Mouse (Mus musculus): ENCODE measurements around the gene Pfn4.
"Not testable (repeated sequence)": the region's sequence is repeated elsewhere in the genome, so short reads cannot be mapped to it uniquely, and the experiment has no call there.

The Pfn4 gene

DNA sequence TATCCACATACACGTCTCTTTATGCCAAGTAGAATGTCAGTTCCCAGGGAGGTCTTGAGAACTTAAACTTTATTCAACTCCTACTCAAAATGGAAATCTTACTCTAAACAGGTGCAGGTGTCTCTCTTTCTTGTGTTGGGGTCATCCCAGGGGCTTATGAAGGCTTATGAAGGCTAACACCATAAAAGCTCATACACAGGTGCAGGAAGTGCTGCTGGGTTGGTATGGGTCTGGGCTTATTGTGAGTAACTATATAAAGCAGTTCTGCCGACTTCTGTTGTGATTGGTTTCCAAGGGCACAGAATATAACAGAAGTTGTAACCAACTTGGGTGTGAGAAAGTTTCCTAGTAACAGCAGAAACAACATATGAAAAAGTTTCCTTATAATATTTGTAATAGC is 15.6 kb downstream of the Pfn4 start:
- no peak for DNase-seq (ENCODE audit: low spot score in 2 of 2)

DNA sequence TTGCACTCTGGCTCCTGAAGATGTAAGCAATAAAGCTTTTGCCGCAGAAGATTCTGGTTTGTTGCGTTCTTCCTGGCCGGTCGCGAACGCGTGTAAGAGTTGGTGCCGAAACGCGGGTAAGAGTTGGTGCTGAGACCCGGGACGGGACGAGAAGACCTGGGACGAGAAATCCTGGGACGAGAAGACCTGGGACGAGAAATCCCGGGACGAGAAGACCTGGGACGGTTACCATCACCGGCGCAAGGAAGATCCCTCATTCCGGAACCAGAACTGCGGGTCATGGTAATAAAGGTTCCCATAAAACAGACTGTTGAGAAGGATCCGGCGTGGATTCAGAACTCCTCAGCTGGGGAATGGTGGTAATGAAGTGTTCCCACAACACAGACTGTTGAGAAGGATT is 19.3 kb downstream of the Pfn4 start:
- not testable (repeated sequence) for DNase-seq (ENCODE audit: low spot score in 2 of 2)

DNA sequence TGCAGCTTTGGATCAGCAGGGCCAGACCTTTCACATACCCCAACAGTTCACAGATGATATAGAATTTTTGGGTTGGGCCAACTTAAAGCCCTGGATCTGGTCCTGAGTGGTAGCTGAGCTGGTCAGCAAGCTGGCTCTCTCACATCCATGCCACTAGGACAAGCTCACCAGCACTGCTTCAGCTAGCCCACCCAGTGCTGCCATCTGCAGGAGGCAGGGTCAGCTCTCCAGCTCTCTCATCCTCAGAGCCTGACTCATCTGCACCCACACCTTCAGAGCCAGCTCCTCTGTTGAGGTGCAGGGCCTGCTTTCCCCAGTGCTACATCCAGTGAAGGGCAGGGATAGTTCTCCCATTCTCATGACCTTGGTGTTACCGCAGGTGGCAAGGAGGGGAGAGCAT is 24.9 kb downstream of the Pfn4 start:
- DNase-seq (ENCODE audit: low spot score in 2 of 2), result peak in 1 of 2 experiments; percentile 22

DNA sequence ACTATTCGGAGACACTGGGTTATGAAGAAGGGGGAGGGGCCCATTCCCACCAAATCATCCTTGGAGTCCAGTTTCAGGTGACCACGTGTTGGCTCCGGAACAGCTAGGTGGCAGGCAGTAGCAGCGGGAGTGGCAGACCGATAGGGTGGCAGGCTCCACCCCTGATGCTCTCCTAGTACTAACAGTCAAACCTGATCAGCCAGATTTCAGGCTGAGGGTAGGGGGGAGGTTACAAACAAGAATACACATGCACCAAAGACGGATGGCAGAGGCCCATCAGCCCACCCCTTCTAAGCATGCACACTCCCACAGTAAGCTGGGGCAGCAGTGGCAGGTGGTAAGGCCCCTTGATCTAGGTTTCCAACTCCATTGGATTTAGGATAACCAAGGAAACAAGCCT is 28.6 kb downstream of the Pfn4 start:
- not testable (repeated sequence) for DNase-seq (ENCODE audit: low spot score in 2 of 2)

DNA sequence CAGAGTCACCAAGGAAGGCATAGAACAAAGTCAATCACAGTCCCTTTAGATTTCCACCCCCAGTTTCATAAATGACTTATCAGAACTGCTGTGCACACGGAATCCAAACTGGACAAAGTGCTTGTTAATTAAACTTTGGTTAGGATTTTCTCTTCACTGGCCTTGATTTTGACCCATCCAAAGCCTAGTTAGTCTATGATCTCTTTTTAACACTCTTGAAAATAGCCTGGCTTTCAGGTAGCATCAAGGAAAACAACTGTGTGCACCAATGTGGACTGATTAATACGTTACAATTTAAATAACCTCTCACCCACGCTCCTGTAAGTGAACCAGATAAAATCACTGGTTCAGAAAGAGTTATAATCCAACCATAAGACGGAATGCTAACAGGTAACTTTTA is 42.2 kb downstream of the Pfn4 start:
- DNase-seq (ENCODE audit: low spot score in 2 of 2), result no peak

DNA sequence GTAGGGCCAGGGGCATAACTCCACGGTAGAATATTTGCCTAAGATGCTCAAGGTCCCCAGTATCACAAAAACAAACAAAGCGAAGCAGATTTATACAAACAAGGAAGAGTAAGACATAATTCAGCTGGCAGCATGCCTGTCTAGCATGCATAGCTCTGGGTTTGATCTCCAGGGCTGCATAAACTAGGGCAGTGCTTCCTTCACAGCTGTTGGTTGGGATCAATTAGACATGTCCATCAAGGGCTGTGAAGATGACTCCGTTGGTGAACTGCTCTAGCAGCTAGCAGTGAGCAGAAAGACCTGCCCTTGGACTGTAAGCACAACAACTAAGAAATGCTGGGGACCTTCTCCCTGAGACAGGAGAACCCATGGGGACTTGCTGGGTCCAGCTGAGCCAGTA is 42.9 kb downstream of the Pfn4 start:
- DNase-seq (ENCODE audit: low spot score in 2 of 2), result no peak

DNA sequence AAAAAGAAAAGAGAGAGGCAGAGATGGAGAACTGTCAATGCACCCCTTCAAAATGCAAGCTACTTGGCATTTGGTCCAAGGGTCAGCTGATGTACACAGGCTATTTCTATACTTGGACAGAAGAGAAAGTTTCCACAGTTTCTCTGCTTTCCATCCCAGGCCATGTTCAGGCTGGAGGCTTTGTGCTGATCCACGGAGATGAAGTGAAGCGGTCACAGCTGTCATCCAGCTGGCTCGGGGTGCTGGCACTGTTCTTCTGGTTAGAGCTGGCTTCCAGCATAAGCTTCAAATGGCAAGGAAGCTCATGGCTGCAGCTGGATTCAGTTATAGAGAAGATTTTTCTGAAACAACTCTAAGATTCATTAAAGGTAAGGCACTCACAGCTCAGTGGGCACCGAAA is 44.8 kb downstream of the Pfn4 start:
- DNase-seq (ENCODE audit: low spot score in 2 of 2), result no peak

DNA sequence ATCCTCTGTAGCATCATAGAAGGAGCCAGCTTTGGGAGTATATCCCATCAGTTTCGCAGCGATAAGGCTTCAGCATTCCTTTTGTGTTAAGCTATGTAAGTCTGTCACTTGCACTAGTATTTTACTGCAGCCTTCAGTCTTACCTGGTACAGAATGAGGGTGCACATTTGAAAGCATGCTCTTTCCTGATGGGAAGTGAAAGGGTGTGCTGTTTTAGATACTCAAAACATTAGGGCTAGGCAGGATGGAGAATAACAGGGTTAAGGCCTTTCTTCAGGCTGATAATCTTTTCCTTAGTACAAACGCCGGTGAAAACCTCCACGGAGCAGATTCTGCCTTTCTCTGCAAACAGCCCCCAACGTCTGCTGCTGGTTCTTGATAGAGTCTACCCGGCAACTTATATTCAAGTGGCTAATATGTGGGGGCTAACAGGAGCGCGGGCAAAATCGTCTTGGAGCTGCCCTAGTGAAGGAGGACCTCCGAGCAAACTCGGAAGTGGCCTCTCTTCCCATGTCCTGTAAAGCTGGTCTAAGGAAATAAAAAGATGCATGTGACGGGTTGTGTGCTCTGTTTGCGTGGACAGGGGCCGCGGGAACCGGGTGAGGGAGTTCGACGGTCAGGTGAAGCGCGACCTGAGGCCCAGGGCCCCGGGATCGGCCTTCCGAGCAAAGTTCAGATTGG is 48.0 kb downstream of the Pfn4 start:
- DNase-seq (ENCODE audit: low spot score in 2 of 2), result no peak

DNA sequence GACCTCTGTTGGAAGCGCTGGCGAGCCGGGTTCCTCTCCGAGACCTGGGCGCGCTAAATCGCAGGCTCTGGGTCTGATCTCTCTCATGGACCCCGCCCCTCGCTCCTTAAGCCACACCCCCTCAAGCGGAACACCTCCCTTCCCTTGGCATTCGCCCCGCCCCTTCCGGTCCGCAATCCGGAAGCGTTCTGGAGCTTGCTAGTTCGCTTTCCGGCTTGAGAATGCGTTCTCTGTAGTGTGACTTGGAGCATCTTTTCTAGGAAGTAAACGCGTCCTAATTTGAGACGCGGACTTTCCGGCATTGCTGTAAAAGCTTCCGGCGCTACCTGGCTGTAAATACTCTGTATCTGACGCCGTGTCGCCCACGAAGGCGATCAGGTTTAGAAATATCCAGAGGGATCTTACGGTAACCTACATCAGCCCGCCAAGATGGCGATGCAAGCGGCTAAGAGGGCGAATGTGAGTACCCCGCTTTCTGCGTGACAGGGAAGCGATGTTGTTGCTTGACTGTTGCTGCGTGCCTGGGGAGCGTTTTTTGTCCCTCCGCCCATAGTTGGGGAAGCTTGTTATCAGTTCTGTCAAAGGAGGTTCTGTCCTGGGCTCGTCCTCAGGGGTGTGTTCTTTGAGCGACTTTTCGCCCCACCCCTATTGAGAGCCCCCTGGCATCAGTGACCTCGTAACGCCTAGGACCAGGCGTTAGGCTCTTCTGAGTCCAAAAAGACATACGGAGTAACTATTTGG is 48.7 kb downstream of the Pfn4 start, which contains the start of gene Sf3b6:
TSS of gene Sf3b6 (plus strand) at position 184 of the 741 bp plus-strand sequence.
- DNase-seq (ENCODE audit: low spot score in 2 of 2), result peak; percentile 88 to 98

DNA sequence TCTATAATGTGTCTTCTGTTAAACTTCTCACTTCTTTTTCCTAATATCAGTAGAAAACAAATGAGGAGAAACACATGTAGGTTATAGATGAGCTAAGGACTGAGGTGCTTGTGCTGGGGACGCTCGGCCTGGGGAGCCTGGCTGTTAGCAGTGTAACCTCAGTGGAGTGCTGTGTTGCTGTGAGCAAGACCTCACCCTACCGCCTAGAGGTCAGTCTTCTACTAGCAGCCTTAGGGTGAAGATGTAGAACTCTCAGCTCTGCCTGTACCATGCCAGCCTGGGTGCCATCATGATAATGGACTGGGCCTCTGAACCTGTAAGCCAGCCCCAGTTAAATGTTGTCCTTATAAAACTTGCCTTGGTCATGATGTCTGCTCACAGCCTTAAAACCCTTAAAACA is 58.4 kb downstream of the Pfn4 start:
- no peak for DNase-seq (ENCODE audit: low spot score in 2 of 2)
